Mouse (Mus musculus) kidney, adult 18-20 months (tissue): Measurements from ENCODE around the gene Rps6ka3.

ENCODE experiments used
- DNase-seq: peaks from one replicate; pipeline ENCODE4 v3.0.0; 2021

Rps6ka3 gene

DNA sequence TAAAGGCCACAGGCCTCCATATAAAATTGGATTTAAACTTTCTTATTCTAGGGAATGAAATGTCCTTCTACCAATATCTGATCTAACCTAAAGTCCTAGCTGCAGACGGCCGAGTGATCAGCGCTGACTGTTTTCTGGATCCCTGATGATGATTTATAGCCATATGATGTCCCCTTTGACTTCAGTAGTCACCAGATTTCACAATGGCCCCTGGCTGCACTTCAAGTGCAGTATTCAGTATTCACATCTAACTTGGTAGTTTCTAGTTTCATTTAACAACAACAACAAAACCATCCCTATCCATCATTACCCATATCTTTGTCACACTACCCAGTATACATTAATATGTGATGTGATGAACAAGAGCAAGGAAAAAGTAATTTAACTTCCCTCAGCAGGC lies 154.4 kb downstream of the Rps6ka3 start:
- no peak for DNase-seq

DNA sequence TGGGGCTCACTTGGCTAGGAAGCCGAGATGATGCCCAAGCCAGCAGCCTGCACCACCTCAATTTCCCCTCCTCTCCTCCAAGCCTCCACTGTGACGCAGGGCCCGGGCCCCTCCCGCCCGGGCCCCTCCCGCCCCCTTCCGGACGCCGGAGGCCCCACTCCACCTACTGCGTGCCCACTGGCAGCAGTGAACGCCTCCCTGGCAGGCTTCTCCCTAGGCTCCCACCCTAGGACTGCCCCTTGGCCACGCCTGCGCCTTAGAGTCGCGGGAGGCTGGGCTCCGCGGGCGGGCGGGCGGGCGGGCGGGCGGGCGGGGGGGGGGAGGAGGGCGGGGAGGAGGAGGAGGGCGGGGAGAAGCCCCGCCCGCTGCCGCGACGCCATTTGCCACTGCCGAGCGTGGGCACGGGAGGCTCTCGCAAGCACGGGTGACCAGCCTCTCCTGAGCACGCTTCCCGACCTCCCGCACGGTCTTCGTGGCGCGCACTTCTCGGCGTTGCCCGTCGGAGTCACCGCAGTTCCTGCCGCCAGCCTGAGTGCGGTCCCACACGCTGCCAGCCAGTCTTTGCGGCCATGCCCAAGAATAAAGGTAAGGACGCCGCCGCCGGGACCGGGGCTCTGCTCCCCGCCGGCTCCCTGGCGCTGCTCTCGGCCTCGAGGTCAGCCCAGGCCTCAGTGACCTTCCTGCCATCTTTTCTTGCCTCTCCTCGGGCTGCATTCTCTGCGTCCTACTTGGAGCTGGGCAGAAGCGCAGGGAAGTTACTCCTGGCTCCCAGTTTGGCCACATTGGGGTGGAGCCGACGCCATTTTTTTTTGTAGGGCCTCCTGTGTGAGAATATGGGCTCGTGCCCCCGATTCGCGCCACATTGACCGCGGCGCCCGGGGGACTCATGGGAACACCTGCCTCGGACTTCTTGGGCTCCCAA lies 162.0 kb downstream of the Rps6ka3 start, which contains the start of gene Eif1ax:
Gene Eif1ax (plus strand): TSS at position 348 of the 922 bp plus-strand sequence.
- peak; percentile 71 for DNase-seq

DNA sequence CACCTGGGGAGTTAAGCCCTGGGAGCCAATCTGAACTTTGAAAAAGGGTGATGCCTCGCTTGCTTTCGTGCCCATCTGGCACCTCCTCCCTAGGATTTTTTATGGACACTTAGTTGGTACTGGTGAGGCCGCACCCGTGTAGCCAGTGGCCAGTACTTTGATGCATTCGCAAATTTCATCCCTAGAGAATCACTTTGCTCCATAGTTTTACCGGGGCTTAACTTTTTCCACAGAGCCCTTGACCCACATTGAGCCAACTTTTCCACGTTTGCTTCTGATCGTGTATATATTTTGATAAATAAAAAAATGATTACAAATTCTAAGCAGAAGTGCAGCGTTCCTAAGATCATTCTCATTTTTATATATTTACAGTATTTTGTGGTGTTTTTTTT lies 162.6 kb downstream of the Rps6ka3 start:
- no peak for DNase-seq

DNA sequence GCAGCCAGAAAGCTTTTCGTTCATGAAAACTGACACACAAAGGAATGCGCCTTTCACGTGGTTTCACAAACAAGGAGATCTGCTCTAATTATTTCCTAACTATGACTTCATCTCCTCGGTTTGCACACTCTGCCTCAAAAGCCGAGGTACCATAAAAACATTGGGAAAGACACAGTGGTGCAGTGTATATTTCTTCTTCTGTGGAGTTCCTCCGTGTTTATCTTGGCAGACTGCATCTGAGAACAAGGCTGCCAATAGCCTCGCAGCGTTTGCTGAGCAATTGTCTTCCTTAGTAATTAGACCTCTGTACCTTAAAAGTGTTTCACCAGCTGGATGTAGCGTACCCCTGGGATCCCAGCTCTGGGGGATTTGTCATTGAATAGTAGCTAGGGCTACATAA lies 177.0 kb downstream of the Rps6ka3 start:
- no peak for DNase-seq

DNA sequence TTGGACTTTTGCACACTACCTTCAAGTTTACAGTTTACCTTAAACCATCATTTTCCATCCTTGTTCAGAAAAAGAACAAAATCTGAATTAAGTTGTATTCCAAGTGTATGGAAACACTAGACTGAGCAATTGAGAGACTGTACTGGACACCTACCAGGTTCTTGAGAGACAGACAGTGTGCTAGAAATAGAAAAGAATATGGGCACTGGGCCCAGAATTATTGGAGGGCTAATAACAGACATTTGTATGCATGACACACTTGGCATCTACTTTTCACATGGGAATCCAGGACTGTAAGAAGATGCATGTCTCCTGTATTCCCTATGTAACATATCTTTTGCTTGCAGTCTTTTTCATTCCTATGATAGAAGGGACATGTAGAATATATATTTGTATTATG lies 178.8 kb downstream of the Rps6ka3 start:
- DNase-seq = no peak

DNA sequence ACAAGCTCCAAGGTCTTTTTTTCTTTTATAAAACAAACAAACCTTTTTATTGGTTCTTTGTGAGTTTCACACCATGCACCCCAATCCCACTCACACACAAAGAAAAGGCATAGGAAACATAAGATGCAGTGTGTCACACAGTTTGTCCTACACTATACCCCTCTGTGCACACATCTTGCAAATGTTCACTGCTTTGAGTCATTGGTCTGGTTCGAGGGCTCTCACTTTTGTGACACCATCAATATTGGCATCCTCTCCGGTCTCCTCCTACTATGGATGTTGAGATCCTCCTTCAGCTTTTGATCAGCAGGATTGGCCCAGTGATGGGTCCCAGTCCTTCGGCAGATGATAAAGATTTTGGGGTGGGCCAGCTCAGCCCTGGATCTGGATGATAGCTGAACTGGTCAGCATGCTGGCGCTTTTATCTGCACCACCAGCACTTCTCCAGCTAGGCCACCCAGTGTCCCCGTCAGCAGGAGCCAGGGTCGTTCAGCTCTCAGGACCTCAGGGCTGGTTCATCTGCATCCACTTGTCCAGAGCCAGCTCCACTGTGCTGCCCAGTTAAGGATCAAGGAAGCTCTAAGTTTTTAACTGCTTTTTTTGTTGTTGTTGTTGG lies 180.3 kb downstream of the Rps6ka3 start:
- DNase-seq = no peak

DNA sequence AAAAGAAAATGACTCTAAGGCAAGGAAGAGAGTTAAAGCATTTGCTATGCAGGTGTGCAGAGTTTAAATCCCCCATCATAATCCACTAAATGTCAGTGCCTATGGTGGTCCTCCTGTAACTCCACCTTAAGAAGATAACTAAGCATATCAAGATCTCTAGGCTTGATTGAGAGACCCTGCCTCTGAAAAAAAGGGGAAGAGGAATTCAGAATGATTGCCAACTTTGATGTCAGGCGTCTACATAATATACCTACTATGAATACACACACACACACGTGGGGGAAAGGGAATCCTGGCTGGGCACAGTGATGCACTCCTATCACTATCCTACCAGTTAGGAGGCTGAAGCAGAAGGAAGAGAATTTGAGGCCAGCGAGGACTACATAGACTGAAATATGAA lies 181.1 kb downstream of the Rps6ka3 start:
- DNase-seq = no peak

DNA sequence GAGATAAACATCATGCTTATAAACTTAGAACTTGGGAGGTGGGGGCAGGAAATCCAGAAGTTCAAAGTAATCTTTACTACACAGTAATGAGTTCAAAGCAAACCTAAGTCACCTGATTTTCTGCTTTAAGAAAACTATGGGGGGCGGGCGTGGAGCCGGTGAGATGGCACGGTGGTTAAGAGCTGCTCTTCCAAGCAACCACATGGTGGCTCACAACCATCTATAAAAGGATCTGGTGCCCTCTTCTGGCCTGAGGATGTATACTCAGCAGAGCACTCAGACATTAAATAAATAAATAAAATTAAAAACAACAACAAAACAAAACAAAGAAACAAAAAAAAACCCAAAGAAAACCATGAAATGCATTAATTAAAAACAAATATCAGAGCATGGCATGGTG lies 199.1 kb downstream of the Rps6ka3 start:
- no peak for DNase-seq

DNA sequence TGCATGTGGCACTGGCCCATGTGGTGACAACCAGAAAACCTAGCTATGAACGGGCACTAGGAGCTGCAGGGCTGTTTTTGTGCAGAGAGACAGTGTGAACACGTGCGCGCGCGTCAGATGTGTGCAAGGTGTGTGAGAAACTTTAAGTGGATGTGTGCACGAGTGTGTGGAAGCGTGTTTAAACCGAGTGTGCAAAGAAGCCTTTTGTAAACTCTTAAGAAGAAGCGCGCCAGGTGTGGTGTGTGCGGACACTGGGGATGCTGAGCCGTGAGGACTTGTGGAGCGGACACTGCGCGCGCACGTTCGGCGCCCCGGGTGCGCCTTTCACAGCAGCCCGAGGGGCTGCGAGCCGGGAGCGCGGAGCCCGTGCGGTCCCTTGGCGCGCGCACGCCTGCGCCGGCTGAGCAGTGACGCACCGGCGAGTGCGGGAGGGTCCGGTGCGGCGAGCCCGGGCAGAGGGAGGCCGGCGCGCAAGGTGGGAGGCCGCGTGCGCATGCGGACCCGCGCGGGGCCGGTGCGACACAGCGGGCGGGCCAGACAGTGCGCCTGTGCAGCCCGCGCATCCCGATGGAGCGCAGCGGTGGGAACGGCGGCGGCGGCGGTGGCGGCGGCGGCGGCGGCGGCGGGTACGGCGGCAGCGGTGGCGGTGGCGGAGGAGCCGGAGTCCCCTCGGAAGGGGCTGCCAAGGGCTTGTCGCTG lies 204.2 kb downstream of the Rps6ka3 start, which contains the start of gene Map7d2:
Gene Map7d2 (plus strand): TSS at position 443 of the 699 bp plus-strand sequence.
- DNase-seq = no peak

DNA sequence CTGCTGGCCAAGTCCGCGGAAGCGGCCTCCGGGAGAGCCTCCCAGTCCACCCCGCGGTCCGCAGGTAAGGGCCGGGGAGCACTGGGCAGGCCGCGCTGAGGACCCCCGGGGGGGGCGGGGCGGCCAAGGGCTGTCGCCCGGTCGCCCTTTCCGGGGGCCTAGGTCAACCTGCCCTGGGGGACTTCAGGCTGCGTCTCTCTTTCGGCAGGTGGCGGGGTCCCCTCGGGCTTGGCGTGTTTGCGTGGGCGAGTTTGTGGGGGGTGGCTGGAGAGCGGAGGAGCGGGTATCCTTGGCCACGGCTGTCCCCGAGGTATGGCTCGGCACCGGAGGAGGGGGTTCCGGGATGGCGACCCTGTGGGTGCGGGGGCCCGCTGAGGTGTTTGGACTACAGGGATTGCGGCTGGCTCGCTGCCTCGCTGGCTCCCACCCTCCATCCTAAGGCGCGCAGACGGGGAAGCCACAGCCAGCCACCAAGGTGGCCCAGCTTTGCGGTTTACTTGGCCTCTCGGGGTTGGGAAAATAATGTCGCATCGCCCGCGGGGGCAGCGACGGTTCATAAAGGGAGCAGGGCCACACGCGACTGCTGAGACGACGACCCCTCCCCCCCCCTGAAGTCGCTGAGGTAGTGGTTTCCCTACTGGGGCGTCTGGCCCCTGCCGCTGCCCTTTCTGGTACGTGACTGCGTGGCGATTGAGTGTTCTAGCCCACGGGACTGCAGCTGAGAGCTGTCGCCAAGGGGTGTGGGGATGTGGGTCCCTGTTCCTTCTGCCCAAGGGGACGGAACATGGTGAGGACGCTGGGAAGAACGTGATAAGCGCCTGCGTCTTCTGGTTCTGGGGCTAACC lies 204.9 kb downstream of the Rps6ka3 start:
- DNase-seq = no peak
